Mouse (Mus musculus) CH12.LX (cell line): ENCODE results near the gene Lbp.

Experiments
- CHD1 ChIP-seq: IDR thresholded peaks from 2 replicates; pipeline ENCODE4 v1.6.1; 2012; ENCODE audit warnings: low read depth, low read length, improper control_type of control experiment, inconsistent platforms
- CTCF ChIP-seq, 2 experiments: IDR thresholded peaks in 1 of 2; conservative IDR thresholded peaks in 1 of 2; 2 replicates each; pipeline ENCODE4 v1.5.1; 2011 to 2012; ENCODE audit warnings: low read depth in 2 of 2, low read length in 2 of 2, improper control_type of control experiment in 1 of 2, inconsistent platforms in 1 of 2, mild to moderate bottlenecking in 1 of 2, moderate library complexity in 1 of 2
- EP300 ChIP-seq: IDR thresholded peaks from 2 replicates; pipeline ENCODE4 v1.6.1; 2011; ENCODE audit warnings: low read length, improper control_type of control experiment
- MAX ChIP-seq: IDR thresholded peaks from 2 replicates; pipeline ENCODE4 v1.6.1; 2011; ENCODE audit warnings: low read length, improper control_type of control experiment
- MAZ ChIP-seq: IDR thresholded peaks from 2 replicates; pipeline ENCODE4 v1.6.1; 2012; ENCODE audit warnings: low read depth, mild to moderate bottlenecking, inconsistent platforms, low read length, improper control_type of control experiment, moderate library complexity
- NRF1 ChIP-seq: IDR thresholded peaks from 2 replicates; pipeline ENCODE4 v1.6.1; 2014; ENCODE audit warnings: low read depth, mild to moderate bottlenecking, inconsistent platforms, low read length, improper control_type of control experiment, moderate library complexity
- POLR2A ChIP-seq: IDR thresholded peaks from 2 replicates; pipeline ENCODE4 v1.6.1; 2011; ENCODE audit warnings: low read depth, mild to moderate bottlenecking, improper control_type of control experiment, low read length
- SIN3A ChIP-seq: IDR thresholded peaks from 2 replicates; pipeline ENCODE4 v1.6.1; 2012; ENCODE audit warnings: low read length, improper control_type of control experiment, inconsistent platforms
- TBP ChIP-seq: conservative IDR thresholded peaks from 2 replicates; pipeline ENCODE4 v1.6.1; 2011; ENCODE audit warnings: low read depth, low read length, improper control_type of control experiment
- TCF12 ChIP-seq: IDR thresholded peaks from 2 replicates; pipeline ENCODE4 v1.6.1; 2014; ENCODE audit warnings: low read depth, mild to moderate bottlenecking, inconsistent platforms, low read length, improper control_type of control experiment
- USF1 ChIP-seq: IDR thresholded peaks from 2 replicates; pipeline ENCODE4 v1.6.1; 2014; ENCODE audit warnings: low read depth, mild to moderate bottlenecking, inconsistent platforms, low read length, improper control_type of control experiment
- ZC3H11A ChIP-seq: IDR thresholded peaks from 2 replicates; pipeline ENCODE4 v1.6.1; 2012; ENCODE audit warnings: low read depth, mild to moderate bottlenecking, inconsistent platforms, low read length, improper control_type of control experiment
- ZNF384 ChIP-seq: IDR thresholded peaks from 2 replicates; pipeline ENCODE4 v1.6.1; 2012; ENCODE audit warnings: low read depth, low read length, improper control_type of control experiment, inconsistent platforms

- no peak for TF ChIP-seq EP300
- no peak for TF ChIP-seq TBP
- no peak for TF ChIP-seq SIN3A
- no peak for TF ChIP-seq ZC3H11A
- TF ChIP-seq CTCF (conservative IDR thresholded peaks at IDR 0.05 in 1 of 2, IDR thresholded peaks at IDR 0.05 in 1 of 2; ENCODE audit: low read depth in 2 of 2, low read length in 2 of 2): no peak
- TF ChIP-seq POLR2A: no peak
- no peak for TF ChIP-seq NRF1
- no peak for TF ChIP-seq ZNF384
- no peak for TF ChIP-seq TCF12
- no peak for TF ChIP-seq MAX
- TF ChIP-seq USF1: no peak
- TF ChIP-seq MAZ: no peak
- no peak for TF ChIP-seq CHD1
These were observed 19.3 kb downstream of the Lbp start for GRCm38 (mm10) chr2:158325609-158326008.
